Mouse (Mus musculus): ENCODE data around the gene Fam187b.

DNA sequence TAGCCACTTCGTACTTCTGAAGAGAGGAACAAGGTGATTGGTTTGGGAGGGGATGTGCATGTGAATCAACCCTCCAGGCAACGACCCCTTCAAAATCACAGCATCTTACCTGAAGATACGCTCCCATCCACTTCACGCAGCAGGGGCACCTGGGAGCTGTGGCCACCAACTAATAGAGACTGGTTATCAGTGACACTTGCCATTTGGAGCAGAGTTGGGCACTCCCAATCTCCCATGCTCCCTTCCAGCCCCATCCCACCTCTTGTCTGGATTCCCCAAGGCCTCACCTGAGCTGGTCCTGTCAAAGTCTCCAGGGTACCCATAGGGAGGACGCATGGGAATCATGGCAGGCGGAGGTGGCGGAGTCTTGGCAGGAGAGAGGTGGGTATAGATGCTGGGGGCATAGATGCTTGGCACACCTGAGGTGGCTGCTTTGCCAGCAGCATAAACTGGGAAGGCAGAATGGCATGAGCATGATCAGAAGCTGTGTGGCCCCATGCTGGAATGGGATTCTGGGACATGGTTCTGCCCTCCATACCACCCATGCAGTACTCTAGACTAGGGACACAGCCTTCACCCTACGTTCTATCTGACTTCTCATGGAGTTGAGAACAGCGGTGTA, 14.6 kb upstream of the Fam187b start:
- TF ChIP-seq CTCF (IDR thresholded peaks at IDR 0.05; ENCODE audit: control insufficient read depth, insufficient read depth, insufficient replicate concordance, low read depth, low read length), result no peak
- no peak for TF ChIP-seq POLR2A (IDR thresholded peaks at IDR 0.05; ENCODE audit: control insufficient read depth, low read depth, low read length)

All from testis, adult 2 months (tissue).